Mouse (Mus musculus): ENCODE data around the gene Rab20.

DNA sequence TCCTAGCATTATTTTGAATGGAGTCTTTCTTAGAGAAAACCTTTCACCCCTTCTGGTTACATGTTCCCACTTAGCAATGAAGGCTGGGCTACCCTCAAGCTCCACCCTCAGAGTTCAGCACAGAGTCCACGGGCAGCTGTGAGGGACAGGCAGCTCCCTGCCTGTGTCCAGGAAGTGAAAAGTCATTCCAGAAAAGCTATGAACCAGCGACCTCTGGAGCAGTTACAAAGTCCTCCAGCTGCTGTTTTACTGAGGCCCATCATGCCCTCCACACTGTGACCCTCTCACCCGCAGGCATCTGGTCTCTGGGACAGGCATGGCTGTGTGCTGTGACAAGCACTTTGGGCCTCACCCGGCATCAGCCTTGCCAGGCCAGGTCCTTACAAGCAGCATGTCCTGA, 5.4 kb downstream of the Rab20 start:
- TF ChIP-seq CTCF (IDR thresholded peaks at IDR 0.05; ENCODE audit: low read depth, low read length) (no peak), TAL1 (conservative IDR thresholded peaks at IDR 0.05; ENCODE audit: low read depth, low read length) (no peak), GATA1 (IDR thresholded peaks at IDR 0.05; ENCODE audit: borderline replicate concordance, low read length) (no peak), GATA2 (IDR thresholded peaks at IDR 0.05; ENCODE audit: borderline replicate concordance, low read depth, low read length) (no peak)
